Mouse (Mus musculus): Measurements from ENCODE around the gene Myb.
"Not testable (repeated sequence)": the region's sequence is repeated elsewhere in the genome, so short reads cannot be mapped to it uniquely, and the experiment has no call there.

Gene Myb

GRCm38 (mm10) chr10:21168466-21168865 lies 7.7 kb upstream of the Myb start:
- no peak for DNase-seq (ENCODE audit: low read depth, low spot score)

GRCm38 (mm10) chr10:21167842-21168241 lies 7.1 kb upstream of the Myb start:
- no peak for DNase-seq (ENCODE audit: low read depth, low spot score)

- no peak for DNase-seq (ENCODE audit: low read depth, low spot score)
Observed at GRCm38 (mm10) chr10:21167165-21167564, 6.4 kb upstream of the Myb start.

- DNase-seq (ENCODE audit: low read depth, low spot score): no peak
Observed at GRCm38 (mm10) chr10:21165411-21165810, 4.6 kb upstream of the Myb start.

GRCm38 (mm10) chr10:21162124-21162523 lies 1.3 kb upstream of the Myb start:
- DNase-seq (ENCODE audit: low read depth, low spot score): no peak

GRCm38 (mm10) chr10:21161359-21162094 lies 743 bp upstream of the Myb start:
- DNase-seq (ENCODE audit: low read depth, low spot score): no peak

GRCm38 (mm10) chr10:21159697-21160394 lies 938 bp downstream of the Myb start:
- DNase-seq (ENCODE audit: low read depth, low spot score): peak; percentile 24

- DNase-seq (ENCODE audit: low read depth, low spot score): peak; percentile 24
Observed at GRCm38 (mm10) chr10:21158918-21159443, 1.8 kb downstream of the Myb start.

GRCm38 (mm10) chr10:21158111-21158917 lies 2.5 kb downstream of the Myb start:
- DNase-seq (ENCODE audit: low read depth, low spot score): peak; percentile 51

GRCm38 (mm10) chr10:21156953-21157499 lies 3.8 kb downstream of the Myb start:
- no peak for DNase-seq (ENCODE audit: low read depth, low spot score)

- DNase-seq (ENCODE audit: low read depth, low spot score): no peak
Observed at GRCm38 (mm10) chr10:21156416-21156815, 4.4 kb downstream of the Myb start.

- DNase-seq (ENCODE audit: low read depth, low spot score): no peak
Observed at GRCm38 (mm10) chr10:21154927-21155326, 5.9 kb downstream of the Myb start.

GRCm38 (mm10) chr10:21153433-21153832 lies 7.4 kb downstream of the Myb start:
- DNase-seq (ENCODE audit: low read depth, low spot score): no peak

- no peak for DNase-seq (ENCODE audit: low read depth, low spot score)
Observed at GRCm38 (mm10) chr10:21152812-21153211, 8.0 kb downstream of the Myb start.

GRCm38 (mm10) chr10:21151320-21151719 lies 9.5 kb downstream of the Myb start:
- DNase-seq (ENCODE audit: low read depth, low spot score): no peak

GRCm38 (mm10) chr10:21149945-21150344 lies 10.8 kb downstream of the Myb start:
- DNase-seq (ENCODE audit: low read depth, low spot score): not testable (repeated sequence)

GRCm38 (mm10) chr10:21146719-21147118 lies 14.1 kb downstream of the Myb start:
- no peak for DNase-seq (ENCODE audit: low read depth, low spot score)

- DNase-seq (ENCODE audit: low read depth, low spot score): no peak
Observed at GRCm38 (mm10) chr10:21146263-21146662, 14.5 kb downstream of the Myb start.

GRCm38 (mm10) chr10:21144627-21145504 lies 15.9 kb downstream of the Myb start:
- DNase-seq (ENCODE audit: low read depth, low spot score): no peak

- no peak for DNase-seq (ENCODE audit: low read depth, low spot score)
Observed at GRCm38 (mm10) chr10:21135297-21135696, 25.5 kb downstream of the Myb start.

All from c-Kit-negative CD71-positive TER-119-positive erythroid progenitor cells, embryonic 14.5 days (primary cell).